Mouse (Mus musculus) spleen, postnatal 10 days (tissue): ENCODE results near the gene Treh.

Experiments
- DNase-seq, 2 experiments: peaks; one replicate each; pipeline ENCODE4 v3.0.0; 2021 to 2022; ENCODE audit warnings: low spot score in 2 of 2

Treh gene

DNA sequence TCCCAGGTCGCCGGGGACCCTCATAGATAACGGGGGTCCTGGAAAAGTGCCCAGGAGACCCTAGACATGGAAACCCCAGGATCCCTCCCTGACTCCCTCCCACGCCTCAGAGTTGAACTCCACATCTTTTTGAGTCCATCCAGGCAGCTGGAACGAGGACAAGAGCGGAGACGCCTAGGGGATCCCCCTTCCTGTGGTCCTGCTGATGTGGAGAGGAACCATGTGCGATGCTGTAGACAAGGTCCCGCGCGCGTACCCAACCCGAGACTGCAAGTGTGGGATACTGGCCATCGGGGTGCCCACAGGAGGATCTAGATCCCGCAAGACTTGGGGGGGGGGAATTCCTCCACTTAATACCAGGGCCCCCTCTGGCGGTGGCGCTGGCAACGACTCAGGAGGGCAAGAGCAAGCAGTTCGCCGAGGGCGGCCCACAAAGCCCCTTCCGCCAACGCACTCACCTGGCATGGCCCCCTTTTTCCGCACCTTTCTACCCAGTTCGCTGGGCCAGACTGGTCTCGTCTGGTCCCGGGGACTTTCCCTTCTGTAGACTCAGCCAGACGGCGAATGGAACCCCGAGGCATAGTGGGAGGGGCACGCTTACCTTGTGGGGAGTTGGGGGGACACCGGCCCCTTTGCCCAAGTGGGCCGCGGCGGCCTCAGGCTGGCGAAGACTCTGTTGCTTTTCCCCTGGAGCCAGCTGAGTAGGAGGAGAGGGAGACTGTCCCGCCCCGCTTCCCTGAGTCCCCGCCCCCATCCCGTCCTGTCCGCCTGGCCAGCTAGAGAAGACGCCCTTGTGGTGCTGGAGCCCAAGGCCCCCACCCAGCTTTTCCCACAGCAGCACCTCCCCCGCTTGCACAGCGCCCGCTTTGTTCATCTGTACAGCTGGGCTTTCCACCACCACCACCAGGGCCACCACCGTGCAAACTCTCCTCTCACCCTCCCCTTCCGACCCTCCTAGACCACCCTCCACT lies 61.8 kb downstream of the Treh start, which contains the start of gene Phldb1:
Gene Phldb1, minus strand, starts transcription at position 675 of the 971 bp plus-strand sequence.
- DNase-seq: peak in 1 of 2 experiments; percentile 69

DNA sequence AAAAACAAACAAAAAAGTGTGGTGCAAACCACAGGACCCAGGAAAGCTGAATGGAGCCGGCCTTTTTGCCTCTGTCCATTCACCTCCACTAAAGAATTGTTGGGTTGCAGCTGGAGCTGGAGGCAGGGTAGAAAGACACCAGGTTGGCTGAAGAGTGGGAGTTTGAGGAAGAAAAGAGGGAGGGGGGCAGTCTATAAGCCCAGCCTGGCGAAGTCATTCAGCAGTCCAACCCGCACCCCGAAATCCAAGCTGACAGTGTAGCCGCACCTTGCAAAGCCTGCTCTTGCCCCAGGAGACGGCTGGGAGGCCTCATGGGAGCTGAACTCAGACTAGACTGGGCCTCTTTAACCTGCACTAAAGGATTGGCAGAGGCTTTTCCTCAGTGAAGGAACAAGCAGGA lies 62.9 kb downstream of the Treh start:
- no peak for DNase-seq
